Mouse (Mus musculus) midbrain, embryonic 11.5 days (tissue): ENCODE data around the gene Zfp580. TPM values are rescaled to one million over a fixed set of nuclear protein-coding genes. Genes with fewer than 3 reads are reported as not detected.
A peak's percentile ranks its signal among the peaks of the same experiment; 100 is the strongest.

Experiments used
- ATAC-seq: fragments of 200-750 bp; cut with Nextera tagmentation; 2 replicates; pipeline ENCODE4 v1.8.0; 2017; ENCODE audit warnings: moderate TSS enrichment, moderate library complexity; ENCODE audit not compliant: low FRiP score
- DNase-seq: peaks from one replicate; pipeline ENCODE4 v3.0.0; 2015; ENCODE audit warnings: low spot score; ENCODE audit errors: missing footprints
- H3K27ac ChIP-seq: fragments of 300-500 bp; sonication (generic); 2 replicates; pipeline ENCODE4 v1.5.1; 2014; ENCODE audit warnings: low read depth, low read length
- H3K27me3 ChIP-seq: fragments of 300-500 bp; sonication (generic); 2 replicates; pipeline ENCODE4 v1.6.1; 2014; ENCODE audit warnings: mild to moderate bottlenecking, low read length, moderate library complexity, mixed read lengths; ENCODE audit not compliant: control insufficient read depth, insufficient read depth
- H3K36me3 ChIP-seq: fragments of 300-500 bp; sonication (generic); 2 replicates; pipeline ENCODE4 v1.6.1; 2014; ENCODE audit warnings: mild to moderate bottlenecking, low read length, moderate library complexity, mixed read lengths; ENCODE audit not compliant: control insufficient read depth, insufficient read depth
- H3K4me1 ChIP-seq: fragments of 300-500 bp; sonication (generic); 2 replicates; pipeline ENCODE4 v1.6.1; 2014; ENCODE audit warnings: low read length; ENCODE audit not compliant: control insufficient read depth, insufficient read depth
- H3K4me2 ChIP-seq: fragments of 300-500 bp; sonication (generic); 2 replicates; pipeline ENCODE4 v1.6.1; 2014; ENCODE audit warnings: mild to moderate bottlenecking, moderate library complexity
- H3K4me3 ChIP-seq: fragments of 300-500 bp; sonication (generic); 2 replicates; pipeline ENCODE4 v1.5.1; 2014; ENCODE audit warnings: low read depth, low read length
- H3K9ac ChIP-seq: fragments of 300-500 bp; sonication (generic); 2 replicates; pipeline ENCODE4 v1.6.1; 2014; ENCODE audit warnings: low read length
- H3K9me3 ChIP-seq: fragments of 300-500 bp; sonication (generic); 2 replicates; pipeline ENCODE4 v1.6.1; 2016; ENCODE audit warnings: low read length; ENCODE audit not compliant: control insufficient read depth
- WGBS: fragments of 180-500 bp; shearing (Covaris S2); extraction: QIAGEN DNeasy Blood & Tissue Kit; methylation state at CpG from one replicate; pipeline ENCODE4 v1.1.7; 2014; 5-methylcytosine and 5-hydroxymethylcytosine counted together
- polyA plus RNA-seq: library from polyadenylated mRNA; unstranded; fragments of >200 nt; fragmentation: Nextera tagmentation; extraction: Ambion mirVana; gene quantifications from 2 replicates; pipeline ENCODE4 v1.2.1, GENCODE M21; 2014

The Zfp580 gene
- polyA plus RNA-seq, 1 experiment from 2014 or later, result 47.6 TPM

DNA sequence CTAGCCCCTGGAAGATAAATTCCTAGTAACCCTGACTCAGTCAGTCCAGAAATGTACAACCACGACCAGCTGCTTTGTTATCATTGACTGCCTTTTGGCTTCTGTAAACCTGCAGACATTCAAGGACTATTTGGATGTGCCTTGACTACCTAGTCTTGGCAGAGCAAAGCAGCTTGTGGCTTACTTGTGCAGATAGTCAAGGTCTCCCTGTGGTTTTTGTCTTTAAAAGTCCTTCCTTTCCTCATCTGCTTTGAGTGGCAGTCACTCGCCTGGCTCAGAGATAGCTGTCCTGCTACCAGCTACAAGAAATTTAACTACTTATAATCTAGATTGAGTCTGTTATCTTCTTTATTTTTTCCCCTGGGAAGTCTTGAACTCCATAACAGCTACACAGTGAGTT is 6.4 kb upstream of the Zfp580 start:
- H3K4me3 ChIP-seq, result no peak overlapping the region
- H3K9ac ChIP-seq, result no peak overlapping the region
- no peak for ATAC-seq
- no peaks in the 10 kb centered on the region for H3K9me3 ChIP-seq
- no peaks in the 10 kb centered on the region for H3K27me3 ChIP-seq
- no peak overlapping the region for H3K4me2 ChIP-seq
- 80% methylated on average over 2 of the region's 2 CpGs for WGBS
- H3K36me3 ChIP-seq, result 0 out of 2 replicates have a peak, but pooled peaks cover 3% of the 10 kb centered on the region
- DNase-seq, result no peak
- no peaks in the 10 kb centered on the region for H3K4me1 ChIP-seq
- no peak overlapping the region for H3K27ac ChIP-seq

- Histone ChIP-seq H3K36me3 (0 out of 2 replicates have a peak, but pooled peaks cover 3% of the 10 kb centered on the region), H3K27ac (no peak overlapping the region), H3K9ac (no peak overlapping the region), H3K27me3 (no peaks in the 10 kb centered on the region), H3K9me3 (no peaks in the 10 kb centered on the region), H3K4me2 (no peak overlapping the region), H3K4me1 (peaks cover 3% of the 10 kb centered on the region), H3K4me3 (no peak overlapping the region)
- 69% methylated on average over 2 of the region's 2 CpGs for WGBS
- DNase-seq (no peak), ATAC-seq (no peak)
Measured at GRCm38 (mm10) chr7:5046112-5046511, 5.2 kb upstream of the Zfp580 start.

DNA sequence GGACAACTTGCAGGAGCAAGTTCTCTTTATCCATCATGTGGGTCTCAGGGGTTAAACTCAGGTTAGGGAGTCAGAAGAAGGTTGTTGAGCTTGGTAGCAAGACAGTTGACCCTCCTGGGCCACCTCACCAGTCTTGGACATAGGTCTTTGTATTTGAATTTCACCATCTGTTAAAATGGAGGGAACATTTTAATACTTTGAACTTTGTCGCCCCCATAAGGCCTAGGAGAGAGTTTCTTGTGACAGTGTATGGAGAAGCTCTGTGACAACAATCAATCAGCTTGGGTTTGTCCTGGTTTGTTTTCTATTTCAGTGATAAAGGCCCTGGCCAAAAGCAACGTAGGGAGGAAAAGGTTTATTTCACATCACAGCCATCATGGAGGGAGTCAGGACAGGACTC is 4.0 kb upstream of the Zfp580 start:
- no peak overlapping the region for H3K27ac ChIP-seq
- H3K9me3 ChIP-seq, result no peaks in the 10 kb centered on the region
- DNase-seq (no peak), ATAC-seq (no peak)
- WGBS, result 38% methylated on average over 2 of the region's 2 CpGs
- H3K36me3 ChIP-seq, result no peaks in the 10 kb centered on the region
- H3K4me3 ChIP-seq, result no peak overlapping the region
- peaks cover 9% of the 10 kb centered on the region for H3K4me1 ChIP-seq
- no peak overlapping the region for H3K9ac ChIP-seq
- H3K4me2 ChIP-seq, result no peak overlapping the region
- H3K27me3 ChIP-seq, result no peaks in the 10 kb centered on the region

DNA sequence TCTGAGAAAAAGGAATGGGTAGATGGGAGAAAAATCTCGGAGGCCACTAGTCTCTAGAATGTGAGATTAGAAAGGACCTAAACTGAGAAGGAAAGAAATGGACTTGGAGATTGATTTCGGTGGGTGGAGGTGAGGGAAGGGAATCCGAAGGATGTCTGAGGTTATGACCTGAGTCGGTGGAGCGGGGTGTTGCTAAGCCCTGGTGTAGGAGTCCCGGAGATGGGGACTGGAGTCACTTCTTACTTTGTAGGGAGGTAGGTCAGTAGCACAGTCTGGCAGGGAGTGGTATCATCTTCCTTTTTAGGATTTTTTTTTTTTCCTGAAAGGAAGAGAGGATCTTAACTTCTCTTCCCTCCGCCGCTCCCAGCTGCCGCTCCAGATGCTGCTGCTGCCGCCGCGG is 1.1 kb downstream of the Zfp580 start:
- no peak overlapping the region for H3K27ac ChIP-seq
- H3K9ac ChIP-seq, result peak overlapping the region; percentile 54; the same call in 1 of the 2 replicates
- peak overlapping the region; percentile 52 for H3K4me3 ChIP-seq
- H3K4me2 ChIP-seq, result peak overlapping the region; percentile 77
- no peaks in the 10 kb centered on the region for H3K9me3 ChIP-seq
- peaks cover 28% of the 10 kb centered on the region for H3K4me1 ChIP-seq
- no peaks in the 10 kb centered on the region for H3K36me3 ChIP-seq
- H3K27me3 ChIP-seq, result peaks cover 49% of the 10 kb centered on the region
- DNase-seq, result no peak
- ATAC-seq, result no peak
- 3% methylated on average over 12 of the region's 12 CpGs for WGBS

DNA sequence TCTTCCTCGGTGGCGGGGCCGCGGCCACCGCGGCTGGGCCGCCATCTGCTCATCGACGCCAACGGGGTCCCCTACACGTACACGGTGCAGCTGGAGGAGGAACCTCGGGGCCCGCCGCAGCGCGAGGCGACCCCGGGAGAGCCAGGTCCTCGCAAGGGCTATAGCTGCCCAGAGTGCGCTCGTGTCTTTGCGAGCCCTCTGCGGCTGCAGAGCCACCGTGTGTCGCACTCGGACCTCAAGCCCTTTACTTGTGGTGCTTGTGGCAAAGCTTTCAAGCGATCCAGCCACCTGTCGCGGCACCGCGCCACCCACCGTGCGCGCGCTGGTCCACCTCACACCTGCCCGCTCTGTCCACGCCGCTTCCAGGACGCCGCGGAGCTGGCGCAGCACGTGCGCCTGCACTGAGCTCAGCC is 1.6 kb downstream of the Zfp580 start:
- DNase-seq (no peak), ATAC-seq (no peak; the same call in 1 of the 2 replicates)
- Histone ChIP-seq H3K4me1 (peaks cover 28% of the 10 kb centered on the region), H3K9ac (peak overlapping the region; percentile 54), H3K4me3 (peak overlapping the region; percentile 52), H3K27me3 (peaks cover 54% of the 10 kb centered on the region), H3K4me2 (peak overlapping the region; percentile 77), H3K36me3 (no peaks in the 10 kb centered on the region), H3K9me3 (no peaks in the 10 kb centered on the region), H3K27ac (no peak overlapping the region)
- 3% methylated on average over 31 of the region's 45 CpGs for WGBS

DNA sequence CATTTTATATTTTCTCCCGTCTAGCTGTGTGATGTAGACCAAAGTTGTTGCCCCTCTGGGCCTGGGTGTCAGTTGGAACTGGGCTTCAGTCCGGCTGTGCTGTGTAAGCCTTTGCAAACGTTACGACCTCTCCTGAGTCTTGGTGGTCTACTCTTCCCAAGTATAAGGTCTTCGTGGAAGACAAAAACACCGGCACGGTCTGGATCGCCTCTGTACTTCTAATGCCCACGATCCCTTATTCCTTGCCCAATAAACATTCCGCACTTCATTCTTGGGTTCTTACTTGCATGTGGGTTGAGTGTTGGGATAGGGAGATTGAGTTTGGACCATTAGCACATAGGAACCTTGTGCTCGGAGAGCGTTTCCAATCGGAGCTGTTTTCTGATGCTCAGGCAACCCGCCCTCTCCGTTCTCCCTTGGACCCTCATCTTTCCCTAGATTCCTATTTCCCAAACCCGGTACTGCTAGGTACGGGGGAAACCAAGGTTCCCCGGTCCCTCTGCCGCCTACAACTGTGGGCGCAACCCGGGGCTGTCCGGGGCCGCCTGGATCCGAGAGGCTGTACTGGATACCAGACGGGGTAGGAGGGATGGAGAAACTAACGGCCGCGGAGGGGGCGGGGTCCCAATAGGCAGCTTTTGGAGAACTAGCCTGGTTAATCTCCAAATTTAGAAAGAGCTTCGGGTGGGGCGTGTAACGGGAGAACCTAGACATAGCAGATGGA is 2.3 kb downstream of the Zfp580 start:
- peak overlapping the region; percentile 77 for H3K4me2 ChIP-seq
- peak overlapping the region; percentile 54 for H3K9ac ChIP-seq
- H3K4me3 ChIP-seq, result peak overlapping the region; percentile 52
- peaks cover 28% of the 10 kb centered on the region for H3K4me1 ChIP-seq
- DNase-seq (peak; percentile 93), ATAC-seq (no peak)
- WGBS, result 6% methylated on average over 32 of the region's 32 CpGs
- H3K36me3 ChIP-seq, result no peaks in the 10 kb centered on the region
- H3K27me3 ChIP-seq, result peaks cover 60% of the 10 kb centered on the region
- H3K27ac ChIP-seq, result no peak overlapping the region
- H3K9me3 ChIP-seq, result no peaks in the 10 kb centered on the region

- Histone ChIP-seq H3K4me3 (peak overlapping the region; percentile 34), H3K9ac (peak overlapping the region; percentile 60), H3K9me3 (no peaks in the 10 kb centered on the region), H3K27me3 (peaks cover 62% of the 10 kb centered on the region), H3K4me1 (peaks cover 34% of the 10 kb centered on the region), H3K36me3 (no peaks in the 10 kb centered on the region), H3K27ac (no peak overlapping the region), H3K4me2 (peak overlapping the region; percentile 58)
- DNase-seq, result no peak
- 2% methylated on average over 42 of the region's 55 CpGs for WGBS
- no peak for ATAC-seq
Measured at GRCm38 (mm10) chr7:5056651-5057263, 5.4 kb downstream of the Zfp580 start.

DNA sequence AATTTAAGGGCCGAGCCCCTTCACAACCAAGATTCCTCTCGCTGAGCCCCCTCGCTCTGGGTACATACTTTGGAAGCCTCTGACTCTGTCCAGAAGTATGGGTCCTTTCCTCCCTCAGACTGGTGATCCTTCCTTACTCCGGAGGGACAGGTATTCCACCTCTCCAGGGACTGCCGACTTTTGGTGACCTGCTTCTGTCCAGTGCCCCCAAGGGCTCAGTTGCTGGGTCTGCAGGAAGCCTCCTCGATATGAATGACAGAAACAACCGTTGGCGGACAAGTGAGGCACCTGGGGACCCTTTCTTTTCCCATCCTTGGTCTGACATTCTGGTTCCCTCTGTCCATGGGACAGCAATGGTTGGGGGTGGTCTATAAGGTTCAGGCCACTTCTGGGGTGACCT is 6.0 kb downstream of the Zfp580 start:
- Histone ChIP-seq H3K4me1 (peaks cover 28% of the 10 kb centered on the region), H3K4me2 (peak overlapping the region; percentile 58), H3K9ac (peak overlapping the region; percentile 60), H3K4me3 (peak overlapping the region; percentile 34; the same call in 1 of the 2 replicates), H3K27me3 (peaks cover 62% of the 10 kb centered on the region), H3K36me3 (no peaks in the 10 kb centered on the region), H3K27ac (no peak overlapping the region), H3K9me3 (no peaks in the 10 kb centered on the region)
- DNase-seq (no peak), ATAC-seq (no peak)
- 40% methylated on average over 8 of the region's 8 CpGs for WGBS

DNA sequence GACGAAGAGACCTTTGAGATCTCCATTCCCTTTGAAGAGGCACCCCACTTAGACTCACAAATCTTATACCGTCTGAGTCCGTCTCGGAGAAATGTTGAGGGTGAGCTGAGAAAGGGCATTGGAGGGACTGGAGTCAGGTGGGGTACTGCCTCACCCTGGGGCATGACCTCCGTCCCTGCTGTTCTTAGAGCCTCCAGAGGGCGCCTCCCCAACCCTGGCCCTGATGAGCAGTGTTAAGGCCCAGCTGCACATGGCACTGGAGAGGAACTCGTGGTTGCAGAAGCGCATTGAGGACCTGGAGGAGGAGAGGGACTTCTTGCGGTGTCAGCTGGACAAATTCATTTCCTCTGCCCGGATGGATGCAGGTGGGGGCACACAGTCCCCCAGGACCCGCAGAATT is 6.5 kb downstream of the Zfp580 start:
- ATAC-seq (no peak), DNase-seq (no peak)
- H3K4me1 ChIP-seq, result peaks cover 24% of the 10 kb centered on the region
- H3K4me3 ChIP-seq, result no peak overlapping the region
- no peaks in the 10 kb centered on the region for H3K36me3 ChIP-seq
- 27% methylated on average over 11 of the region's 11 CpGs for WGBS
- H3K27ac ChIP-seq, result no peak overlapping the region
- peaks cover 59% of the 10 kb centered on the region for H3K27me3 ChIP-seq
- no peak overlapping the region; the same call in 1 of the 2 replicates for H3K4me2 ChIP-seq
- no peak overlapping the region for H3K9ac ChIP-seq
- H3K9me3 ChIP-seq, result no peaks in the 10 kb centered on the region
